Mouse (Mus musculus): ENCODE data around the gene Natd1. TPM values are rescaled to one million over a fixed set of nuclear protein-coding genes. Genes with fewer than 3 reads are reported as not detected.
A peak's percentile ranks its signal among the peaks of the same experiment; 100 is the strongest.

Natd1 gene
- 23.6 and 23.9 TPM in 2 replicates for polyA plus RNA-seq (2015; fragmentation: Nextera tagmentation; extraction: Ambion mirVana)

DNA sequence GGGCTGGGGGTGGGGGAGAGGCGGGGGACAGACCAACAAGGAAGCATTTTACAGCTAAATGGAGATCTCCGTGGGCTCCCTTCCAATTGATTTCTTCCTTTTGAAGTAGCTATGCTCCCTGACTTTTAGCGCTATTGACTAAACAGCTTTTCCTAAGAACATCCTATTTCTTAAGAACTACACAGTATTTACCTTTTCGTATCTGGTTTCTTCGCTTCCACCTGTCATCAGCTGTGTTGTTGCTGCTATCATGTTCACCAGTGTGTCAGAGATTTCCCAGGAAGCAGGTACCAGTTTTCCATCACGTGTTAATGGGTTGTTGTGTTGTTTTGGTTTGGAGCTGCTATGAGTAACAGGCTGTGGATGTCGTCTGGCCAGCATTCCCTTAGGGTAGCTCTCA lies at the start of gene Natd1:
Gene Natd1, minus strand, starts transcription at position 260 of the 400 bp plus-strand sequence.
- no peaks in the 10 kb centered on the region for H3K36me3 ChIP-seq
- H3K27me3 ChIP-seq (replicated peaks) = no peaks in the 10 kb centered on the region
- peak within 1 kb of the TSS; percentile 97 for H3K4me3 ChIP-seq (replicated peaks)
- peak within 1 kb of the TSS; percentile 88 for H3K4me2 ChIP-seq
- 29% methylated on average over 7 of the region's 7 CpGs for WGBS
- no peak for ATAC-seq (ENCODE audit: low FRiP score)
- peaks cover 43% of the 10 kb centered on the region for H3K4me1 ChIP-seq
- H3K27ac ChIP-seq (replicated peaks) = peak within 1 kb of the TSS; percentile 89
- H3K9ac ChIP-seq (replicated peaks) = peak within 1 kb of the TSS; percentile 94
- no peaks in the 10 kb centered on the region for H3K9me3 ChIP-seq (replicated peaks)

DNA sequence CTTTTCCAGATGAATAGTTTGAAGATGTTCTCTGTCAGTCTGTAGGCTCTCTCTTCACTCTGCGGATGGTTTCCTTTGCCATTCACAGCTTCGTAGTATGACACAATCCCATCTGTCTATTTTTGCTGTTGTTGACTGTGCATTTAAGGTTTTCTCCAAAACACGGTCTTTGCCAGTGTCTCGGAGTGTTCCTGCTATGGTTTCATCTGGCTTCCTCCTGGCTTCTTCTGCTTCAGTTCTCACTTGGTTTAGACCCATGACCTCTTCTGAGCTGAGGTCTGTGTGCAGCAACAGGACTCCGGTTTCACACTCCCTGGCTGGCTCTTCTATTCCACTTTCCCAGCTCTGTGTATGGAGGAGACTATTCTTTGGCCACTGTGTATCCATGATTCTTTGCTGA lies 48.2 kb upstream of the Natd1 start:
- no peak overlapping the region for H3K9ac ChIP-seq (replicated peaks)
- WGBS = 89% methylated on average over 5 of the region's 5 CpGs
- no peak overlapping the region for H3K27ac ChIP-seq (replicated peaks)
- 0 out of 2 replicates have a peak, but pooled peaks cover 3% of the 10 kb centered on the region for H3K4me1 ChIP-seq
- no peaks in the 10 kb centered on the region for H3K9me3 ChIP-seq (replicated peaks)
- ATAC-seq (ENCODE audit: low FRiP score) = no peak
- H3K4me3 ChIP-seq (replicated peaks) = no peak overlapping the region
- no peaks in the 10 kb centered on the region for H3K27me3 ChIP-seq (replicated peaks)
- H3K36me3 ChIP-seq = no peaks in the 10 kb centered on the region
- H3K4me2 ChIP-seq = no peak overlapping the region

GRCm38 (mm10) chr11:60961176-60961575 lies 46.6 kb upstream of the Natd1 start:
- Histone ChIP-seq H3K27me3 (replicated peaks) (no peaks in the 10 kb centered on the region), H3K9me3 (replicated peaks) (no peaks in the 10 kb centered on the region), H3K4me3 (replicated peaks) (no peak overlapping the region), H3K36me3 (no peaks in the 10 kb centered on the region), H3K27ac (replicated peaks) (no peak overlapping the region), H3K4me2 (no peak overlapping the region), H3K4me1 (no peaks in the 10 kb centered on the region), H3K9ac (replicated peaks) (no peak overlapping the region)
- ATAC-seq (ENCODE audit: low FRiP score) = no peak
- 69% methylated on average over 1 of the region's 1 CpGs for WGBS

DNA sequence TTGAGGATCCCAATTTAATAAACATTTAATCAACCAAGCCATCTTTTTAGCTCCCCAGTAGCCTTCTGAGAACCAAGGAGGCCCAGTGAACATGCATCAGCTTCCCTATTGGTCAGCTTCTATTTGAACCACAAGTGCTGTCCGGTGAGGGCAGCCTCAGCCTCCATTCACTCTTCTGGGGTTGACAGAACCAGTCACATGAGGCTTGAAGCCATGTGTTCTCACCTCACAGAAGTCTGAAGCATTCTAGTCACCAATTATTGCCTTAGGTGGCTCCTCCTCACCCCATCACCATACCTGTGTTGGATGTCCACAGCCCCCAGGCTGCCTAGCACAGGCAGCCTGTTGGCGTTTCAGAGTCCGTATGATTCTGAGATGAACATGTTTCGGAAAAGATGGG lies 44.4 kb upstream of the Natd1 start:
- peaks cover 8% of the 10 kb centered on the region for H3K4me1 ChIP-seq
- no peaks in the 10 kb centered on the region for H3K27me3 ChIP-seq (replicated peaks)
- no peaks in the 10 kb centered on the region for H3K36me3 ChIP-seq
- H3K4me3 ChIP-seq (replicated peaks) = no peak overlapping the region
- ATAC-seq (ENCODE audit: low FRiP score) = no peak
- 92% methylated on average over 4 of the region's 4 CpGs for WGBS
- H3K4me2 ChIP-seq = no peak overlapping the region
- H3K9ac ChIP-seq (replicated peaks) = no peak overlapping the region
- H3K9me3 ChIP-seq (replicated peaks) = no peaks in the 10 kb centered on the region
- no peak overlapping the region for H3K27ac ChIP-seq (replicated peaks)

GRCm38 (mm10) chr11:60955621-60956383 lies 41.3 kb upstream of the Natd1 start:
- Histone ChIP-seq H3K27me3 (replicated peaks) (no peaks in the 10 kb centered on the region), H3K36me3 (peaks cover 18% of the 10 kb centered on the region; the same call in 1 of the 2 replicates), H3K27ac (replicated peaks) (no peak overlapping the region), H3K9ac (replicated peaks) (no peak overlapping the region), H3K9me3 (replicated peaks) (no peaks in the 10 kb centered on the region), H3K4me2 (no peak overlapping the region), H3K4me1 (peaks cover 12% of the 10 kb centered on the region), H3K4me3 (replicated peaks) (no peak overlapping the region)
- 80% methylated on average over 9 of the region's 9 CpGs for WGBS
- ATAC-seq (ENCODE audit: low FRiP score) = no peak

GRCm38 (mm10) chr11:60954255-60955104 lies 39.9 kb upstream of the Natd1 start:
- peak overlapping the region; percentile 43 for H3K4me2 ChIP-seq
- peak overlapping the region; percentile 48 for H3K27ac ChIP-seq (replicated peaks)
- H3K4me1 ChIP-seq = peaks cover 12% of the 10 kb centered on the region
- no peaks in the 10 kb centered on the region for H3K9me3 ChIP-seq (replicated peaks)
- H3K27me3 ChIP-seq (replicated peaks) = no peaks in the 10 kb centered on the region
- WGBS = 79% methylated on average over 10 of the region's 10 CpGs
- H3K36me3 ChIP-seq = peaks cover 23% of the 10 kb centered on the region
- 0 out of 2 replicates have a peak overlapping the region, but pooled peaks have one; percentile 10 for H3K9ac ChIP-seq (replicated peaks)
- peak overlapping the region; percentile 9; the same call in 1 of the 2 replicates for H3K4me3 ChIP-seq (replicated peaks)
- peak; percentile 7; the same call in 1 of the 2 replicates for ATAC-seq (ENCODE audit: low FRiP score)

- Histone ChIP-seq H3K36me3 (peaks cover 27% of the 10 kb centered on the region), H3K27ac (replicated peaks) (peak overlapping the region; percentile 48), H3K4me2 (peak overlapping the region; percentile 43), H3K4me3 (replicated peaks) (peak overlapping the region; percentile 9; the same call in 1 of the 2 replicates), H3K27me3 (replicated peaks) (no peaks in the 10 kb centered on the region), H3K9ac (replicated peaks) (0 out of 2 replicates have a peak overlapping the region, but pooled peaks have one; percentile 10), H3K9me3 (replicated peaks) (no peaks in the 10 kb centered on the region), H3K4me1 (peaks cover 12% of the 10 kb centered on the region)
- peak; percentile 96 for ATAC-seq (ENCODE audit: low FRiP score)
- 10% methylated on average over 15 of the region's 15 CpGs for WGBS
These were observed 39.3 kb upstream of the Natd1 start for GRCm38 (mm10) chr11:60953803-60954202.

DNA sequence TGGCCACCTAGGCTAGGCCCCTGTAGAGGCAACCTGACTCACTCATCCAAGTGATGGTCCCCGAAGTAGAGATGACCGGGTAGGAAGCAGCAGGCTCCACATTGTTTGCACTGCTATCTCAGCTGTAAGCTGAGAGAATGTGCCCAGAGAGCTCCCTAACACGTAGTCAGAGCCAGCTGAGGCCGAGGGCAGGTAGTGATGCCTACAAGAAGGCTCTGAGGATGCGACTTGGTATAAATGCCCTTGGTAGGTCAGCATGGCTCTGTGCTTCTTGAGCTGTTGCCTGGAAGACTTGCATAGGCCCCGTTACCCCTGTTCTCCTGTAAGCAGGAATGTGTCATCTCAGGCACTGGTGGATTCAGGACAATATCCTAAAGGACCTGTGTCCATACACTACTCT lies 38.4 kb upstream of the Natd1 start:
- H3K4me1 ChIP-seq = peaks cover 12% of the 10 kb centered on the region
- H3K9me3 ChIP-seq (replicated peaks) = no peaks in the 10 kb centered on the region
- H3K36me3 ChIP-seq = peaks cover 33% of the 10 kb centered on the region
- H3K27me3 ChIP-seq (replicated peaks) = no peaks in the 10 kb centered on the region
- H3K9ac ChIP-seq (replicated peaks) = no peak overlapping the region
- H3K4me3 ChIP-seq (replicated peaks) = no peak overlapping the region
- ATAC-seq (ENCODE audit: low FRiP score) = no peak
- 95% methylated on average over 6 of the region's 6 CpGs for WGBS
- no peak overlapping the region for H3K4me2 ChIP-seq
- H3K27ac ChIP-seq (replicated peaks) = no peak overlapping the region

DNA sequence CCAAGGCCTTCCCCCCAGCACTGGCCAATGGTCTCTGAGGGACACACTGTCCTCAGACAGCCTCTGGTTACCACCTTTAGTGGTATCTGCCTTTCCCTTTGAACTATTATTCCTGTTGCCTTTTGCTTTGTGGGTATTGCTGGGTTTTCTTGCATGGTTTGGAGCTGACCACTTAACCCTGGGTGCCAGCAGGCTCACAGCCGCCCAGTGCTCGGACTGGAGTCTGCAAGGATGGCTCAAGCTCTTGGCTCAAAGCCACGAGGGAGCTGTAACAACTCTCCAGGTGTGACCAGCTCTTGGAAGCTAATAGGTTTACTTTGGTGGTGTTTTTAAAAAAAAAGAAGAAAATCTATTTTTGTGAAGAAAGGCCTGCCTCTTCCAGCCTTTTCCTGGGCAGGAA lies 37.8 kb upstream of the Natd1 start:
- H3K4me1 ChIP-seq = peaks cover 12% of the 10 kb centered on the region
- H3K27ac ChIP-seq (replicated peaks) = no peak overlapping the region
- no peaks in the 10 kb centered on the region for H3K9me3 ChIP-seq (replicated peaks)
- no peak for ATAC-seq (ENCODE audit: low FRiP score)
- H3K4me2 ChIP-seq = no peak overlapping the region
- H3K36me3 ChIP-seq = peaks cover 39% of the 10 kb centered on the region
- 92% methylated on average over 3 of the region's 3 CpGs for WGBS
- H3K9ac ChIP-seq (replicated peaks) = no peak overlapping the region
- H3K4me3 ChIP-seq (replicated peaks) = no peak overlapping the region
- H3K27me3 ChIP-seq (replicated peaks) = no peaks in the 10 kb centered on the region

DNA sequence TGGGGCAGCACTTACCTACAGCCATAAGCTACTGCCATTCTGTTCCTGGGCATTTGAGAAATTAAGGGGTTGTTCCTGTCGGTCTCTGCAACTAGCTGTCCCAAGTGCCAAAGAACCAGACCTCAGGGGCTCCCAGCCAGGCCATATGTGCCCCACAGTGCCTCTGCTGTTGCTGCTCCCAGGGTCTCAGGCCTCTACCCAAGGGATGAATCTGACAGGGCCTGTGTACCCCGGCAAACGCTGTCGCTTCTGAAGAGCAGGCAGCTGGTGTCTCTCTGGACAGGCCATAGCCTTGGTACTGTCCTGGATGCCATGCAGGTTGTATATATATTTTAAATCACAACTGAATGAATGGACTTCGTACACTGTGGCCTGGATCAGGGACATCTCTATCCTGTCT lies 37.3 kb upstream of the Natd1 start:
- H3K9me3 ChIP-seq (replicated peaks) = no peaks in the 10 kb centered on the region
- no peak for ATAC-seq (ENCODE audit: low FRiP score)
- H3K36me3 ChIP-seq = peaks cover 44% of the 10 kb centered on the region
- H3K27ac ChIP-seq (replicated peaks) = no peak overlapping the region
- H3K9ac ChIP-seq (replicated peaks) = no peak overlapping the region
- WGBS = 95% methylated on average over 5 of the region's 5 CpGs
- H3K4me3 ChIP-seq (replicated peaks) = no peak overlapping the region
- no peak overlapping the region for H3K4me2 ChIP-seq
- H3K27me3 ChIP-seq (replicated peaks) = no peaks in the 10 kb centered on the region
- peaks cover 12% of the 10 kb centered on the region for H3K4me1 ChIP-seq

- Histone ChIP-seq H3K27ac (replicated peaks) (no peak overlapping the region), H3K9me3 (replicated peaks) (no peaks in the 10 kb centered on the region), H3K36me3 (peaks cover 70% of the 10 kb centered on the region), H3K4me2 (no peak overlapping the region), H3K9ac (replicated peaks) (no peak overlapping the region), H3K4me3 (replicated peaks) (no peak overlapping the region), H3K27me3 (replicated peaks) (no peaks in the 10 kb centered on the region), H3K4me1 (no peaks in the 10 kb centered on the region)
- ATAC-seq (ENCODE audit: low FRiP score) = no peak
- 91% methylated on average over 4 of the region's 4 CpGs for WGBS
These were observed 30.5 kb upstream of the Natd1 start for GRCm38 (mm10) chr11:60945003-60945402.
